Mouse (Mus musculus) monocyte, adult 2 months (primary cell): ENCODE results near the gene Dnajb3.
"Not testable (repeated sequence)": the region's sequence is repeated elsewhere in the genome, so short reads cannot be mapped to it uniquely, and the experiment has no call there.

Source experiments
- DNase-seq, 2 experiments: peaks; one replicate each; pipeline ENCODE4 v3.0.0; 2022; ENCODE audit warnings: low spot score in 2 of 2, low read depth in 1 of 2

The Dnajb3 gene

GRCm38 (mm10) chr1:88231803-88232499 is 26.4 kb upstream of the Dnajb3 start:
- DNase-seq, result no peak

GRCm38 (mm10) chr1:88230981-88231802 is 25.6 kb upstream of the Dnajb3 start:
- DNase-seq, result no peak

- no peak for DNase-seq
Observed at GRCm38 (mm10) chr1:88230421-88230820, 24.8 kb upstream of the Dnajb3 start.

GRCm38 (mm10) chr1:88229986-88230385 is 24.4 kb upstream of the Dnajb3 start:
- DNase-seq, result no peak

- no peak for DNase-seq
Observed at GRCm38 (mm10) chr1:88229566-88229965, 24.0 kb upstream of the Dnajb3 start.

GRCm38 (mm10) chr1:88228121-88228520 is 22.5 kb upstream of the Dnajb3 start:
- DNase-seq, result peak in 1 of 2 experiments; percentile 18

- DNase-seq, result peak in 1 of 2 experiments; percentile 16
Observed at GRCm38 (mm10) chr1:88227482-88227881, 21.9 kb upstream of the Dnajb3 start.

- peak in 1 of 2 experiments; percentile 38 for DNase-seq
Observed at GRCm38 (mm10) chr1:88226670-88227379, 21.2 kb upstream of the Dnajb3 start, which contains the start of gene Mroh2a. TSS of gene Mroh2a (plus strand) at chr1:88226986.

GRCm38 (mm10) chr1:88225741-88226140 is 20.2 kb upstream of the Dnajb3 start:
- DNase-seq, result no peak

GRCm38 (mm10) chr1:88225301-88225700 is 19.7 kb upstream of the Dnajb3 start:
- not testable (repeated sequence) for DNase-seq

GRCm38 (mm10) chr1:88224029-88224776 is 18.6 kb upstream of the Dnajb3 start:
- no peak for DNase-seq

- peak in 1 of 2 experiments; percentile 22 for DNase-seq
Observed at GRCm38 (mm10) chr1:88223591-88223990, 18.0 kb upstream of the Dnajb3 start.

GRCm38 (mm10) chr1:88223011-88223515 is 17.5 kb upstream of the Dnajb3 start:
- peak in 1 of 2 experiments; percentile 16 for DNase-seq

- DNase-seq, result no peak
Observed at GRCm38 (mm10) chr1:88222216-88222615, 16.6 kb upstream of the Dnajb3 start.

GRCm38 (mm10) chr1:88220336-88220735 is 14.8 kb upstream of the Dnajb3 start:
- DNase-seq, result no peak

- no peak for DNase-seq
Observed at GRCm38 (mm10) chr1:88219054-88219453, 13.5 kb upstream of the Dnajb3 start.

GRCm38 (mm10) chr1:88218591-88218990 is 13.0 kb upstream of the Dnajb3 start:
- DNase-seq, result no peak

GRCm38 (mm10) chr1:88218051-88218450 is 12.5 kb upstream of the Dnajb3 start:
- DNase-seq, result peak in 1 of 2 experiments; percentile 11

- DNase-seq, result no peak
Observed at GRCm38 (mm10) chr1:88217576-88217975, 12.0 kb upstream of the Dnajb3 start.

GRCm38 (mm10) chr1:88217144-88217543 is 11.6 kb upstream of the Dnajb3 start:
- no peak for DNase-seq

GRCm38 (mm10) chr1:88216551-88216950 is 11.0 kb upstream of the Dnajb3 start:
- no peak for DNase-seq
